Mouse (Mus musculus): ENCODE measurements around the gene Cdc20. TPM values are rescaled to one million over a fixed set of nuclear protein-coding genes. Genes with fewer than 3 reads are reported as not detected.

The Cdc20 gene
- total RNA-seq (2023): 1 to 10 TPM; 1.5 to 2.9 TPM

GRCm38 (mm10) chr4:118436820-118437603 is at the start of gene Cdc20:
Gene Cdc20, minus strand, starts transcription at chr4:118437352.

GRCm38 (mm10) chr4:118457345-118457975 is 20.3 kb upstream of the Cdc20 start, which contains the start of gene Mpl:
Gene Mpl, minus strand, starts transcription at chr4:118457513.

GRCm38 (mm10) chr4:118427768-118428451 is 9.2 kb downstream of the Cdc20 start, which contains the start of gene Elovl1:
Gene Elovl1, plus strand, starts transcription at chr4:118428093.

GRCm38 (mm10) chr4:118409142-118409900 is 27.8 kb downstream of the Cdc20 start, which contains the start of the genes Szt2 and Med8:
Gene Szt2, minus strand, starts transcription at chr4:118409273.
Gene Med8, plus strand, starts transcription at chr4:118409337.

Other genes starting within 250 kb of the Cdc20 start
- 1 to 10 TPM in 1 of 2 experiments, under 1 TPM in 1; 0.73 to 1.2 TPM for gene Ptprf, start 145.9 kb downstream of the Cdc20 start, total RNA-seq (2023)
- 10 to 100 TPM; 26.9 to 32.2 TPM for gene Szt2, start 28.1 kb downstream of the Cdc20 start, total RNA-seq (2023)
- 10 to 100 TPM; 71.0 to 76.3 TPM for gene Med8, start 28.0 kb downstream of the Cdc20 start, total RNA-seq (2023)
- 100 to 1,000 TPM in 1 of 2 experiments, 10 to 100 TPM in 1; 95.8 to 104 TPM for gene Elovl1, start 9.3 kb downstream of the Cdc20 start, total RNA-seq (2023)
- gene Mpl, start 20.2 kb upstream of the Cdc20 start, total RNA-seq (2023): not detected
- gene Tie1, start 52.7 kb upstream of the Cdc20 start, total RNA-seq (2023): 1 to 10 TPM in 1 of 2 experiments, under 1 TPM in 1; 0.45 to 1.5 TPM
- gene 2610528J11Rik, start 89.6 kb upstream of the Cdc20 start, total RNA-seq (2023): not detected
- not detected for gene Tmem125, start 106.7 kb upstream of the Cdc20 start, total RNA-seq (2023)
- gene Cfap57, start 183.4 kb upstream of the Cdc20 start, total RNA-seq (2023): not detected
- 10 to 100 TPM; 37.4 to 38.0 TPM for gene Ebna1bp2, start 183.4 kb upstream of the Cdc20 start, total RNA-seq (2023)
- not detected for gene Olfr62, start 221.6 kb upstream of the Cdc20 start, total RNA-seq (2023)

All from monocyte, adult 59 days (primary cell).